Mouse (Mus musculus): Measurements from ENCODE around the gene Prdm2. TPM values are rescaled to one million over a fixed set of nuclear protein-coding genes. Genes with fewer than 3 reads are reported as not detected.

Gene Prdm2
- polyA plus RNA-seq, 1 experiment from 2014 or later: 18.6 TPM

GRCm38 (mm10) chr4:143231790-143232422 lies 19.1 kb upstream of the Prdm2 start:
- Histone ChIP-seq H3K4me2 (no peak overlapping the region), H3K27ac (no peak overlapping the region), H3K36me3 (ENCODE audit: poor library complexity, severe bottlenecking) (no peaks in the 10 kb centered on the region), H3K9me3 (replicated peaks) (0 out of 2 replicates have a peak, but pooled peaks cover 3% of the 10 kb centered on the region), H3K9ac (no peak overlapping the region), H3K27me3 (no peaks in the 10 kb centered on the region), H3K4me3 (no peak overlapping the region), H3K4me1 (no peaks in the 10 kb centered on the region)
- ATAC-seq: no peak
- WGBS: 97% methylated on average over 10 of the region's 10 CpGs

GRCm38 (mm10) chr4:143231110-143231509 lies 18.3 kb upstream of the Prdm2 start:
- Histone ChIP-seq H3K27me3 (no peaks in the 10 kb centered on the region), H3K4me3 (no peak overlapping the region), H3K9ac (no peak overlapping the region), H3K9me3 (replicated peaks) (0 out of 2 replicates have a peak, but pooled peaks cover 3% of the 10 kb centered on the region), H3K4me2 (no peak overlapping the region), H3K27ac (no peak overlapping the region), H3K4me1 (no peaks in the 10 kb centered on the region), H3K36me3 (ENCODE audit: poor library complexity, severe bottlenecking) (no peaks in the 10 kb centered on the region)
- WGBS: 82% methylated on average over 3 of the region's 3 CpGs
- ATAC-seq: no peak

- Histone ChIP-seq H3K4me1 (no peaks in the 10 kb centered on the region), H3K9me3 (replicated peaks) (no peaks in the 10 kb centered on the region), H3K4me3 (no peak overlapping the region), H3K36me3 (ENCODE audit: poor library complexity, severe bottlenecking) (no peaks in the 10 kb centered on the region), H3K4me2 (no peak overlapping the region), H3K27ac (no peak overlapping the region), H3K9ac (no peak overlapping the region), H3K27me3 (no peaks in the 10 kb centered on the region)
- WGBS: 72% methylated on average over 5 of the region's 5 CpGs
- no peak for ATAC-seq
These were observed 15.2 kb upstream of the Prdm2 start for GRCm38 (mm10) chr4:143227976-143228375.

- 57% methylated on average over 9 of the region's 9 CpGs for WGBS
- Histone ChIP-seq H3K36me3 (ENCODE audit: poor library complexity, severe bottlenecking) (no peaks in the 10 kb centered on the region), H3K4me1 (no peaks in the 10 kb centered on the region), H3K27me3 (no peaks in the 10 kb centered on the region), H3K4me2 (no peak overlapping the region), H3K27ac (no peak overlapping the region), H3K9ac (no peak overlapping the region), H3K9me3 (replicated peaks) (no peaks in the 10 kb centered on the region), H3K4me3 (no peak overlapping the region)
- ATAC-seq: no peak
These were observed 13.1 kb upstream of the Prdm2 start for GRCm38 (mm10) chr4:143225886-143226285.

- H3K27me3 ChIP-seq: no peaks in the 10 kb centered on the region
- peaks cover 6% of the 10 kb centered on the region for H3K4me1 ChIP-seq
- H3K36me3 ChIP-seq (ENCODE audit: poor library complexity, severe bottlenecking): no peaks in the 10 kb centered on the region
- peak overlapping the region; percentile 38 for H3K4me2 ChIP-seq
- peak overlapping the region; percentile 79 for H3K27ac ChIP-seq
- WGBS: 24% methylated on average over 9 of the region's 9 CpGs
- H3K4me3 ChIP-seq: no peak overlapping the region
- H3K9ac ChIP-seq: 0 out of 2 replicates have a peak overlapping the region, but pooled peaks have one; percentile 34
- ATAC-seq: peak; percentile 68; the same call in 1 of the 2 replicates
- no peaks in the 10 kb centered on the region for H3K9me3 ChIP-seq (replicated peaks)
These were observed 6.5 kb upstream of the Prdm2 start for GRCm38 (mm10) chr4:143219316-143219751.

- Histone ChIP-seq H3K9me3 (replicated peaks) (no peaks in the 10 kb centered on the region), H3K27ac (peak overlapping the region; percentile 79), H3K9ac (0 out of 2 replicates have a peak overlapping the region, but pooled peaks have one; percentile 34), H3K36me3 (ENCODE audit: poor library complexity, severe bottlenecking) (no peaks in the 10 kb centered on the region), H3K4me2 (peak overlapping the region; percentile 38; the same call in 1 of the 2 replicates), H3K4me3 (no peak overlapping the region), H3K27me3 (no peaks in the 10 kb centered on the region), H3K4me1 (peaks cover 6% of the 10 kb centered on the region)
- ATAC-seq: no peak
- WGBS: 82% methylated on average over 2 of the region's 2 CpGs
These were observed 6.1 kb upstream of the Prdm2 start for GRCm38 (mm10) chr4:143218858-143219257.

- Histone ChIP-seq H3K27me3 (no peaks in the 10 kb centered on the region), H3K9ac (no peak overlapping the region), H3K27ac (no peak overlapping the region), H3K9me3 (replicated peaks) (no peaks in the 10 kb centered on the region), H3K4me3 (no peak overlapping the region), H3K36me3 (ENCODE audit: poor library complexity, severe bottlenecking) (no peaks in the 10 kb centered on the region), H3K4me1 (peaks cover 11% of the 10 kb centered on the region), H3K4me2 (no peak overlapping the region)
- 86% methylated on average over 7 of the region's 7 CpGs for WGBS
- ATAC-seq: no peak
These were observed 4.4 kb upstream of the Prdm2 start for GRCm38 (mm10) chr4:143217189-143217588.

GRCm38 (mm10) chr4:143214221-143214797 lies 1.5 kb upstream of the Prdm2 start:
- peaks cover 29% of the 10 kb centered on the region for H3K4me1 ChIP-seq
- H3K9me3 ChIP-seq (replicated peaks): no peaks in the 10 kb centered on the region
- H3K27me3 ChIP-seq: no peaks in the 10 kb centered on the region
- WGBS: 93% methylated on average over 3 of the region's 3 CpGs
- no peak overlapping the region for H3K4me2 ChIP-seq
- no peaks in the 10 kb centered on the region for H3K36me3 ChIP-seq (ENCODE audit: poor library complexity, severe bottlenecking)
- H3K4me3 ChIP-seq: no peak overlapping the region
- H3K9ac ChIP-seq: no peak overlapping the region
- H3K27ac ChIP-seq: no peak overlapping the region
- no peak for ATAC-seq

GRCm38 (mm10) chr4:143213571-143213970 lies 776 bp upstream of the Prdm2 start:
- Histone ChIP-seq H3K9ac (no peak overlapping the region), H3K27ac (no peak overlapping the region), H3K4me3 (no peak overlapping the region), H3K4me2 (no peak overlapping the region), H3K9me3 (replicated peaks) (no peaks in the 10 kb centered on the region), H3K36me3 (ENCODE audit: poor library complexity, severe bottlenecking) (no peaks in the 10 kb centered on the region), H3K27me3 (no peaks in the 10 kb centered on the region), H3K4me1 (peaks cover 31% of the 10 kb centered on the region)
- WGBS: 86% methylated on average over 4 of the region's 4 CpGs
- ATAC-seq: no peak

GRCm38 (mm10) chr4:143213175-143213479 lies 332 bp upstream of the Prdm2 start:
- no peak; the same call in 1 of the 2 replicates for ATAC-seq
- Histone ChIP-seq H3K27me3 (no peaks in the 10 kb centered on the region), H3K36me3 (ENCODE audit: poor library complexity, severe bottlenecking) (no peaks in the 10 kb centered on the region), H3K27ac (no peak overlapping the region), H3K4me1 (peaks cover 34% of the 10 kb centered on the region), H3K4me2 (peak overlapping the region; percentile 81), H3K4me3 (peak overlapping the region; percentile 90), H3K9ac (no peak overlapping the region), H3K9me3 (replicated peaks) (no peaks in the 10 kb centered on the region)
- WGBS: 95% methylated on average over 3 of the region's 3 CpGs

- peak overlapping the region; percentile 81 for H3K4me2 ChIP-seq
- H3K27ac ChIP-seq: peak overlapping the region; percentile 85
- H3K4me3 ChIP-seq: peak overlapping the region; percentile 90
- H3K9me3 ChIP-seq (replicated peaks): no peaks in the 10 kb centered on the region
- no peaks in the 10 kb centered on the region for H3K27me3 ChIP-seq
- H3K4me1 ChIP-seq: peaks cover 34% of the 10 kb centered on the region
- 8% methylated on average over 43 of the region's 43 CpGs for WGBS
- no peaks in the 10 kb centered on the region for H3K36me3 ChIP-seq (ENCODE audit: poor library complexity, severe bottlenecking)
- peak; percentile 78 for ATAC-seq
- peak overlapping the region; percentile 91 for H3K9ac ChIP-seq
These were observed 1.0 kb downstream of the Prdm2 start for GRCm38 (mm10) chr4:143211584-143212340.

GRCm38 (mm10) chr4:143209997-143210396 lies 2.8 kb downstream of the Prdm2 start:
- WGBS: 76% methylated on average over 2 of the region's 2 CpGs
- no peak overlapping the region for H3K9ac ChIP-seq
- 0 out of 2 replicates have a peak overlapping the region, but pooled peaks have one; percentile 11 for H3K4me2 ChIP-seq

More at GRCm38 (mm10) chr4:143209997-143210396, 2.8 kb downstream of the Prdm2 start:
- H3K9me3 ChIP-seq (replicated peaks): no peaks in the 10 kb centered on the region
- H3K4me1 ChIP-seq: peaks cover 34% of the 10 kb centered on the region
- H3K4me3 ChIP-seq: no peak overlapping the region
- no peak overlapping the region for H3K27ac ChIP-seq
- H3K27me3 ChIP-seq: no peaks in the 10 kb centered on the region
- ATAC-seq: no peak
- H3K36me3 ChIP-seq (ENCODE audit: poor library complexity, severe bottlenecking): 0 out of 2 replicates have a peak, but pooled peaks cover 1% of the 10 kb centered on the region
